Mouse (Mus musculus) T-helper 17 cell (primary cell): ENCODE measurements around the gene Bckdha.

Source experiments
- in situ Hi-C, 2 experiments: fragments of 300-600 bp; cut with MboI, MseI; formaldehyde crosslinking; loops; 1 replicate in 1 of 2; 2 replicates in 1 of 2; pipeline ENCODE4 v1.15.1; 2025; ENCODE audit warnings: high pct_unique_total_duplicates in 2 of 2

The Bckdha gene

DNA sequence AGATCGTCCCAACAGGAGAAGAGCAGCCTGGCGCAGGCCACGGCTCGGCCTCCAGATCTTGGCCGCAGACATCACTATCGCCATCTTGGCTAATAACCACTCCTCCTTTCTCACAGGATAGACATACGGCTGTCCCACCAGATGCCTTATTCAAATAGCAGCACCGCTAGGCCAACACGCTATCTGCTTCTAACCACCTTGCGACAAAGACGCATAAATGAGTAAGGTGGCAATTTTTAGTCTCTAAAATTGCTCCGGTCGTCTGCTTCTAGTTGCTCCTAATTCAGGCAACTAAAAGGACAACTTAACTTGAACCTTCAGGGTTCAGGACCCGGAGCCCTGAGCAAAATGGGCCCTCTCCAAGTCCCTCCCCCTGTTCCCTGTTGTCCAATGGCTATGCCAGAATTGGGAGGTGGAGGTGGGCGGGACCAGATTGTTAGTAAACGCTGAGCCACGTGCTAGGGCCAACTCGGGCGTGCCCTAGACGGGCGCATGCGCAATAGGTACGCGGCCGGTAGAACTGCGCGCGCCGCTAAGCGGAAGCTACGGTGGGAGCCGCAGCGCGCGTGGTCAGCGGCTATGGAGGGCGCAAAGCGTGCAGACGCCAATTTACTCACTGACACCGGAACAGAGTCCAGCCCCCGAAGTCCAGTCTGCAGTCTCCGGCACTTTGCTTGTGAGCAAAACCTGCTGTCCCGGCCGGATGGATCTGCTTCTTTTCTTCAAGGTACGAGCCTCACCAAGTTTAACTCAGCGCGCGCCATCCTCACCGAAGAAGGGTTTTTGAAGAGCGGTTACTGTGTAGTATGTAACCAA, at the start of gene Bckdha, which contains the start of gene Exosc5:
Bckdha (minus strand) TSS at position 325 of the 816 bp plus-strand sequence.
Exosc5 (plus strand) TSS at position 508 of the 816 bp plus-strand sequence.
- in situ Hi-C loops, result loop anchor here (5.0 kb wide), 1 partner anchor 37 kb away; no protein-coding TSS in a partner anchor

DNA sequence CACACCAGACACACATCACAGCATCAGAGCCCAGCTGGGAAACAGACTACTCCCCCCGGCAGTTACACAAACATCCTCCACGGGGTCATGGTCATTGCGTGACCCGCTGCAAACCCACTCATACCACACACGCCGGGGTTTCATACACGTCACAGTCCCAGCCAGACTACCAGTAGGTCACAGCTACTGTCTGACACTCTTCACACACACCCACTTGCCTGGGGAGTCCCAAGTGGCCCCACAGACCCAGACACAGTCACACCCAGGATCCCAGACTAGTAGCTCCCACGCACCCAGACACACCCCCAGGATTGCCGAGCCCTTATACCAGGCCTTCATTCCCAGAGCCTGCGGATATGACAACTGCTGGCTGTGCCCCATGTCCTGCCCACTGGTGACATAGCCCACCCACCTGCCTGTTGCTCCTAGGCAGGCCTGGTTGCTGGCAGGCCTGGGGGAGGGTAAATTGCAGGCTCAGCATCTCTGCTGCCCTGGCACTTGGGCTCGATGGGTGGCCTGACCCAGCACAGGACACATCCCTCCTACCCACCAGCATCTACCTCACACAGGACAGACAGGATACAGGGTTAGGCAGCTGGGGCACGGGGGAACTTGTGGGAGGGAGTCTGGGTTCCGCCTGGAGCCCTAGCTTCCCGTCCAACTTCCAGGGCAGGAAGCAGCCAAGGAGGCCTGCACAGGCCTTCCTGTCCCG, 49.0 kb upstream of the Bckdha start:
- in situ Hi-C loops, result loop anchor here in 1 of 2 experiments (25.0 kb wide), 1 partner anchor 1480 kb away; the partner anchor contains the start of genes BC024978, Gm21983, Mia and Rab4b

DNA sequence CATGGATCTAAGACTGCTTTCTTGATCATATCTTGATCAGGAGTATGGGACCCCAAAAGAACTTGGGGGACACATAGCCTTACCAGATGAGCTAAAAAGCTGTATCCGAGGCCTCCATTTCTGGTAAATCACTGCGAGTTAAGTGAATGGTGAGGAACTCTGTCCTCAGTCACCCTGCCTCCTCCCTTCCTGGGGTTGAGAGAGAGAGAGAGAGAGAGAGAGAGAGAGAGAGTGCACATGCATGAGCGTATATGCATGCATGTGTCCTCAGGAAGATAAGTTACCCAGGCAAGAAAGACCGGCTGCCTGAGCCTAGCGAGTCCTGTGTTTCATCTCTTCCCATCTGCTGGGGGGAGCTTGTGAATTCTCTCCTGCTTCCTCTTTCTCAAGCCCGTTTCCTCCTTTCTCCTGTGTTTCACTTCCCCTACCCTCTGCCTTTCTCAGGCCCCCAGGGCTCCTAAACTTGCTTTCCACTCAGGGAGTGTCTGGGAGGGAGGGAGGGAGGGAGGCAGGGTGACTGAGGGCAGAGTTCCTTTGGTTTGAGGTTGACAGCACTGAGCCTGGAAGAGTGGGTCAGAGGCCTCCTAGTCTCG, 47.9 kb upstream of the Bckdha start:
- in situ Hi-C loops, result loop anchor here in 1 of 2 experiments (25.0 kb wide), 1 partner anchor 1481 kb away; the partner anchor contains the start of genes BC024978, Gm21983, Mia and Rab4b

DNA sequence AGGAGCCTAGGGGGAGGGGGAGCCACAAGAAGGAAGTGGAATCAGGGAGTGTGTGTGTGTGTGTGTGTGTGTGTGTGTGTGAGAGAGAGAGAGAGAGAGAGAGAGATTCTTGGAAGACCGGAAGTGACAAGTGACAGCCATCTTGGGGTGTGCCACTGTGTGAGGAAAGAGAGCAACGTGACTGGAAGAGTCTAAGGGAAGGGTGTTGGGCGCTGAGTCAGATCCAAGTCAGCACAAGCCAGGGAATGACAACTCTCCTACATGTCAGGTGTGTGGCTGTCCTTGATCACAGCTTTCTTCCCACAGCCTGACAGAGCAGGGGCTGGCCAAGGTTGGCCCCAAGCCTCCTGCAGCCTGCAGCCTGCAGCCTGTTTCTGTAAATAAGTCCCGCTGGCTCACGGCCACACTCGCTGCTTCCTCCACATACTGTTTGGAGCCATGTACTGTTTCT, 47.0 kb upstream of the Bckdha start:
- in situ Hi-C loops, result loop anchor here in 1 of 2 experiments (25.0 kb wide), 1 partner anchor 1481 kb away; the partner anchor contains the start of genes BC024978, Gm21983, Mia and Rab4b

DNA sequence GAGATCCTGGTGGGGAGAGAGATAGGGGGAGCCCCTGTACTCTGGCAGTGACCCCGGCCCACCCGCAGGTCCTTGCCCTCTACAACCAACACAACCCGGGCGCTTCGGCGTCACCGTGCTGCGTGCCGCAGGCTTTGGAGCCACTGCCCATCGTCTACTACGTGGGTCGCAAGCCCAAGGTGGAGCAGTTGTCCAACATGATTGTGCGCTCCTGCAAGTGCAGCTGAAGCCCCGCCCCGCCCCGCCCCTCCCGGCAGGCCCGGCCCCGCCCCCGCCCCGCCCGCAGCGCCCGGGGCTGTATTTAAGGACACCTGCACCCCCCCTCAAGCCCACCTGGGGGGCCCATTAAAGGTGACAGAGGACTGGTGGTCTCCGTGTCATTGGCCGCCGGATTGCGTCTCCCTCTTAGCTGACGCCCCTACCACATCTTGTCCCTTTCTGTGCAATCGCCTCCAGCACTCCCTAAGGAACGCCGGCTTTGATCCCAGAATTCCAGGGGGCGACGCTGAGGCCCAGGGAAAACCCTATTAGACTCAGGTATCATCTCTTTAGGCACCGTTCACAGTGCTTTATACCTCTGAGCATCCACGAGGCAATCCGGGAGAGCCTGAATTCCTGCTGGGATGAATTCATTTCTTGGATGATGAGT, 46.1 kb upstream of the Bckdha start:
- in situ Hi-C loops, result loop anchor here (5.0 to 25.0 kb wide), 3 partner anchors 32 to 1482 kb away; partner anchors contain the start of genes BC024978 (in 1 of the 2), Gm21983 (in 1 of the 2), Mia (in 1 of the 2) and Rab4b (in 1 of the 2)

DNA sequence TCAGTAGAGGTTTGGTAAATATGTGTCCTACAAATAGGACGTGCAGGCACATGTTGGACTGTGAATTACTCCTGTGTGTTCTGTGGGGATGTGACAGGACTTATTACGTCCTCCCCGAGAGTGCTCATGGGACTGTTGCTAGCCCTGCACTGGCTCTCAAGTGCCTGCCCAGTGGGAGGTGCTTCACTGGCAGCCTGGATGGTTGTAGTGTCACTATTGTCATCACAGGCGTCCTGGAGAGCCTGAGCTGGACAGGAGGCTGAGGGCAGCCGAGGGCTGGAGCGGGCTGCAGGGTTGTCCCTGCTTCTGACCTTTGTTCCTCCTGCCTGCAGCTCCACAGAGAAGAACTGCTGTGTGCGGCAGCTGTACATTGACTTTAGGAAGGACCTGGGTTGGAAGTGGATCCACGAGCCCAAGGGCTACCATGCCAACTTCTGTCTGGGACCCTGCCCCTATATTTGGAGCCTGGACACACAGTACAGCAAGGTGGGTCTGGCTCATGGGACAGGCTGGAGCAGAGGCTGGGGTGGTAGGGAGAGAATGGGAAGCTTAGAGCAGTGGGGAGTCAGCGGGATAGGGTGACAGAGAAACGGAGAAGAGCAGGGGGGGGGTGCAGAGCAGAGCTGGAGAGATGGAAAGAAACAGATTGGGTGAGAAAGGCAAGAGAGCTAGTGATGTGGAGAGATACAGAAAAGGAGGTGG, 45.2 kb upstream of the Bckdha start:
- in situ Hi-C loops, result loop anchor here (5.0 to 25.0 kb wide), 3 partner anchors 33 to 1483 kb away; partner anchors contain the start of genes BC024978 (in 1 of the 2), Gm21983 (in 1 of the 2), Mia (in 1 of the 2) and Rab4b (in 1 of the 2)

DNA sequence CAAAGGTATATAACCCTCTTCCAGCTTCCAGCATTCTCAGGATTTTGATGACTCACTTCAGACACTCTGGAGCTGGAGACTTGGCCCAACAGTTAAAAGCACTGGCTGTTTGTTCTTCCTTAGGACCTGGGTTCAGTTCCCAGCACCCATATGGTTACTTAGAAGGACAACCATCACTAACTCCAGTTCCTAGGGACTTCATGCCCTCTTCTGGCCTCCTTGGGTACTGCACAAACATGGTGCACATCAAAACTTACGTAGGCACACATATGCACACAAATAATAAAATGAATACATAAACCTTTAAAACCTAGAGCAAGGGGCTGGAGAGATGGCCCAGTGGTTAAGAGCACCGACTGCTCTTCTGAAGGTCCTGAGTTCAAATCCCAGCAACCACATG, 43.6 kb upstream of the Bckdha start:
- in situ Hi-C loops, result loop anchor here (5.0 to 25.0 kb wide), 3 partner anchors 35 to 1485 kb away; partner anchors contain the start of genes BC024978 (in 1 of the 2), Gm21983 (in 1 of the 2), Mia (in 1 of the 2) and Rab4b (in 1 of the 2)

DNA sequence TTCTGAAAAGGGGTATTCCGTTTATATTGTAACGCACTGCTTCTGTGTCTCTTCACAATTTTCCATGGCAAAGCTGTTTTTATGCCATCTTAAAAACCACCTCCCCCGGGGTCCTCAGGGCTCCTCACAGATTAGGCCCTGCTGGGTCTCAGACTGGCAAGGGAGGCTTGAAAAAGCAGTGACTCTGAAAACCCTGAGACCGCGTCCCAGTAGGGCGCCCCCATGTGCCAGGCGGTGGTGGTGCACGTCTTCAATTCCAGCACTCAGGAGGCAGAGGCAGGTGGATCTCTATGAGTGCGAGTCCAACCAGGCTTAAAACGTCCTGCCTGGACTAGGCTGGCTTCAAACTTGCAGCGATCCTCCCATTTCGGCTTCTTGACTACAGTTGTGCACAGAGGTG, 42.0 kb upstream of the Bckdha start:
- in situ Hi-C loops, result loop anchor here (5.0 to 25.0 kb wide), 3 partner anchors 37 to 1487 kb away; partner anchors contain the start of genes BC024978 (in 1 of the 2), Gm21983 (in 1 of the 2), Mia (in 1 of the 2) and Rab4b (in 1 of the 2)

DNA sequence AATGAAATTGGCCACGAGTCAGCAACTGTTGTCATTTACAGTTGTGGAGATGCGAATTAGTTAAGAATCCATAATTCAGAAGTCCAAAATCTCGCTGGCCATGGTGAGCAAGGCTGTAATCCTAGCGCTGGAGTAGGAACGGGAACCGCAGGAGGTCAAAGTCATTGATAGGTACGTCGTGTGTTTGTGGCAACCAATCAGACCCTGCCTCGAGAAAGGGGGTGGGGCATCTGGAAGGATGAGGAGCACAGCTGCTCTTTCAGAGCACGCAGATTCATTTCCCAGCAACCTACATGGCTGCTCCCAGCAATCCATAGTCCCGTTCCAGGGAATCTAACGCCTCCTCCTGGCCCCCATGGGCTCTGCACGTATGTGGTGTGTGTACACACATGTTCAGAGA, 41.1 kb upstream of the Bckdha start:
- in situ Hi-C loops, result loop anchor here (5.0 to 25.0 kb wide), 5 partner anchors 37 to 1665 kb away; partner anchors contain the start of genes BC024978 (in 1 of the 2), Gm21983 (in 1 of the 2), Mia (in 1 of the 2) and Rab4b (in 1 of the 2)

DNA sequence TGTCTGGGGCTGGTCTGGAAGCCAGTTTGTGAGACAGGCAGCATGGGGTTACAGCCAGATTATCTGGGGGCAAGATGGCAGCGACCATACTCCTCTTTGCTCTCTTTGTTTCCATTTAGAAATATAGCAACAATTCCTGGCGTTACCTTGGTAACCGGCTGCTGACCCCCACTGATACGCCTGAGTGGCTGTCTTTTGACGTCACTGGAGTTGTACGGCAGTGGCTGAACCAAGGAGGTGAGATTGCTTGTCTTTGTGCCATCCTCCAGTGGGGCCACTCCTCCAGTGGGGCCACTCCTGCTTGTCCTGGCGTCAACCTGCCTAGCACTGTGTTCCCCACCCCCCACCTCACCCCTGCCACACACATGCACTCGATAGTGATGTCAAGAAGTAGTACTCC, 35.3 kb upstream of the Bckdha start:
- in situ Hi-C loops, result loop anchor here in 1 of 2 experiments (10.0 to 25.0 kb wide), 2 partner anchors 1307 to 1671 kb away; partner anchors contain the start of gene Smg9

DNA sequence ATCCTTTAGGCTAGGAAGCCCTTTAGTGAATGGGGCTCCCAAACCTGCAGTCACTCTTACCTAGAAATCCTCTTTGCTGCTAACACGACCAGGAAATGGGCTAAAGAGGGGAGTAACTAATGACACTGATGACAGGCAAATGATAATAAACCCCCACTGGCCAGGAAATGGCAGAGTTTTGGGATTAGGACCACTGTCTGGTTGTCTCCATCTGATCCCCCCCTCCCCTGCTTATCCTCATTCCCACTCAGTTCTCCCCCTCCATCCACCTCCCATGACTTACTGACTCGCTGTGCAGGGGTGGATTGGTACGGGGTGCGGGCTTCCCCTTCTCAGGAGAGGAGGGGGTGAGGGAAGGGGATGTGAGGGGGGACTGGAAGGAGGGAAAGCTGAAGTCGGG, 31.3 kb upstream of the Bckdha start:
- in situ Hi-C loops, result loop anchor here in 1 of 2 experiments (10.0 to 25.0 kb wide), 2 partner anchors 1303 to 1675 kb away; partner anchors contain the start of gene Smg9

DNA sequence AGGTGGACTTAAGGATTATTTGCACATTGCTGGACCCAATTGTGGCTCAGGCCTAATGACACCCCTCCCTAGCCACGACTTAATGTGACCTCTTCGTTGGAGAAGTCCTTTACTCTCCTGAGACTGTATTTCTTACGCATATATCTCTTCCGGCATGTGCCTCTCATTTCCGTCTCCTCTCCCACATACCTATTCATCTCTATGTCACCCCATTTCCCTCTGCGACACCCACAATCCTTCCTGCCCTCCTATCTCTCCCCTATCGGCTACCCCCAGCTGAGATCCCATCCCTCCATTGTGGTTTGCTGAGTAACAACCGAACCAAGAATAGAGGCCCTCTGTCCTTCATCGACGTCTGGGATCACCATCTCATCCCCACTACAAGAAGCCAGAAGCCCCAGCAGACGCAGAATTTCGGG, 30.8 kb upstream of the Bckdha start:
- in situ Hi-C loops, result loop anchor here (5.0 to 25.0 kb wide), 3 partner anchors 42 to 1675 kb away; partner anchors contain the start of gene Smg9 (in 1 of the 2)

DNA sequence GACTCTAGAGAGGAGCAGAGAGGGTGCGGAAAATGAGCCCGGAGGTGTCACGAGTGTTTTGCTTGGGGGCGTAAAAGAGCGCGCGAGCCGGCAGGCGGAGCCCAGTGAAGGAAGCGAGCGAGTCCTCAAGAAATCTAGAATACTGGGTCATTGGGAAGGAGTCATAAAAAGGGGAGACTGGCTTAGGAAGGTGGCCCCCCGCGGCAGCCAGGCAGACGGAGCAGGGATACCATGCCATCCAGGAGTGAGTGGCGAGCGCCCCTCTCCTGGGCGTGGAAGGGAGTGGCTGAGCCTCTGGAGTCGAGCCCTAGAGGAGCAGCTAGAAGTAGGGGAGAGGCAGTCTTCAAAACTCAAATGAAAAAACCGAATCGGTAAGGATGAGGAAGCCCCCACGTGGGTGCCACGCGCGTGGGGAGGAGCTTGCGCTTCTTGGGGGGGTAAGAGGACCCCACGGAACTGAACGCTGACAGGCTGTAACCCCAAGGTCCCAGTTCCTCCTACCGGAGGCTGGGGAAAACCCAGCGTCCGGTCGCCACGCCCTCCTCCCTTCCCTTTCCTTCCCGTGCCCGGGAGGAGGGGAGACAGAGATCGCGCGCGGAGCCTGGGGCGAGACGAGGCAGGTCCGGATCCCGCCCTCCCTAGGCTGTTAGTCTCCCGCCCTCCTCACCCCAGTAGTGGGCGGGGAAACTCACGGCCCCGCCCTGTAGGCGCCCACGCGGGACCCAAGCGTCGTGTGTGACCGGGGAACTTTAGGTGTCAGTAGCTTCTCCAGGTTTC, 30.2 kb upstream of the Bckdha start:
- in situ Hi-C loops, result loop anchor here (5.0 to 25.0 kb wide), 2 partner anchors 42 to 1302 kb away; partner anchors contain the start of gene Smg9 (in 1 of the 2)

DNA sequence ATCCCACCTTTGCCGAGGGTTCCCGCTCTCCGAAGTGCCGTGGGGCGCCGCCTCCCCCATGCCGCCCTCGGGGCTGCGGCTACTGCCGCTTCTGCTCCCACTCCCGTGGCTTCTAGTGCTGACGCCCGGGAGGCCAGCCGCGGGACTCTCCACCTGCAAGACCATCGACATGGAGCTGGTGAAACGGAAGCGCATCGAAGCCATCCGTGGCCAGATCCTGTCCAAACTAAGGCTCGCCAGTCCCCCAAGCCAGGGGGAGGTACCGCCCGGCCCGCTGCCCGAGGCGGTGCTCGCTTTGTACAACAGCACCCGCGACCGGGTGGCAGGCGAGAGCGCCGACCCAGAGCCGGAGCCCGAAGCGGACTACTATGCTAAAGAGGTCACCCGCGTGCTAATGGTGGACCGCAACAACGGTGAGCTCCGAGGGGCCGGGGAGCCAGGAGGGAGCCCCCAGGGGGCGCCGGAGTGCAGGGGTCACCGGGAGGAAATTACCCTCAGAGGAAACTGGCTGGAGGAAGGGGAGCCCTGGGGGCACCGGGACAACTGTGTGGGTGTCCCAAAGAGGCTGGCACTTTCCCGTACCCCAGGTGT, 29.1 kb upstream of the Bckdha start:
- in situ Hi-C loops, result loop anchor here (5.0 to 25.0 kb wide), 2 partner anchors 41 to 1301 kb away; partner anchors contain the start of gene Smg9 (in 1 of the 2)

DNA sequence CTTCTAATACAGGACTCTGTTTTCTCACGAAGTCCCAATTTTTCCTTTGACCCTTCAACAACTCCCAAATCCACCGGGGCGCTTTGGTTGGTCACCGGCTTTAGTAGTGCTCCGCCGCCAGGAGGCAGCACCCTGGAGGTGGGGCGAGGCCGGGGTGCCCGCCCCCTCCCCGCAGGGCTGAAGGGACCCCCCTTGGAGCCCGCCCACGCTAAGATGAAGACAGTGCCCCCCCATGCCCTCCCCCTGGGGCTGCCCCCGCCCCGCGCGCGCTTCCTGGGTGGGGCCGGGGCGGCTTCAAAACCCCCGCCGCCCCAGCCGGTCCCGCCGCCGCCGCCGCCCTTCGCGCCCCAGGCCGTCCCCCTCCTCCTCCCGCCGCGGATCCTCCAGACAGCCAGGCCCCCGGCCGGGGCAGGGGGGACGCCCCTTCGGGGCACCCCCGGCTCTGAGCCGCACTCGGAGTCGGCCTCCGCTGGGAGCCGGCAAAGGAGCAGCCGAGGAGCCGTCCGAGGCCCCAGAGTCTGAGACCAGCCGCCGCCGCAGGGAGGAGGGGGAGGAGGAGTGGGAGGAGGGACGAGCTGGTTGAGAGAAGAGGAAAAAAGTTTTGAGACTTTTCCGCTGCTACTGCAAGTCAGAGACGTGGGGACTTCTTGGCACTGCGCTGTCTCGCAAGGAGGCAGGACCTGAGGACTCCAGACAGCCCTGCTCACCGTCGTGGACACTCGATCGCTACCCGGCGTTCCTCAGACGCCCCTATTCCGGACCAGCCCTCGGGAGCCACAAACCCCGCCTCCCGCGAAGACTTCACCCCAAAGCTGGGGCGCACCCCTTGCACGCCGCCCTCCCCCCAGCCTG, 28.1 kb upstream of the Bckdha start, which contains the start of gene Tgfb1:
Tgfb1 (plus strand) TSS at position 323 of the 852 bp plus-strand sequence.
- in situ Hi-C loops, result loop anchor here (5.0 to 25.0 kb wide), 2 partner anchors 40 to 1300 kb away; partner anchors contain the start of gene Smg9 (in 1 of the 2)

DNA sequence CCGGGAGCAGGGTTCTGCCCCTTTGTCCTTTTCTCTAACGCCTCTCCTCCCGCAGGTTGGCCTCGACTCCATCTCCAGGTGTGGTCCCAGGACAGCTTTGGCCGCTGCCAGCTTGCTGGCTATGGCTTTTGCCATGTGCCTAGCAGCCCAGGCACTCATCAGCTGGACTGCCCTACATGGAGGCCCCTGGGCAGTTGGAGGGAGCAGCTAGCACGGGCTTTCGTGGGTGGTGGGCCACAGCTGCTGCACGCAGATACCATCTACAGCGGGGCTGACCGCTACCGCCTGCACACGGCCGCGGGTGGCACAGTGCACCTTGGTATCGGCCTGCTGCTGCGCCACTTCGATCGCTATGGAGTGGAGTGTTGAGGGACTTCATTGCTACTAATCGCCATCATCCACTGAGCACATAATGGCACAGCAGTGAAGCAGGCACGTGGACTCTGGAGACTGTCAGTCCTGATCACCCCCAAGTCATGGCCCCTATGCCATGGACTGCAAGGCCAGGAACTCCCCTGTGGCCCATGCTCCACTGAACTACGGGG, 27.2 kb upstream of the Bckdha start:
- in situ Hi-C loops, result loop anchor here (5.0 to 25.0 kb wide), 2 partner anchors 39 to 1299 kb away; partner anchors contain the start of gene Smg9 (in 1 of the 2)
